Mouse (Mus musculus) midbrain, postnatal 0 days (tissue): ENCODE data around the gene Dbnl. TPM values are rescaled to one million over a fixed set of nuclear protein-coding genes. Genes with fewer than 3 reads are reported as not detected.

Experiments
- ATAC-seq: fragments of 200-750 bp; cut with Nextera tagmentation; 2 replicates; pipeline ENCODE4 v1.8.0; 2017; ENCODE audit warnings: moderate number of reproducible peaks, mild to moderate bottlenecking, moderate TSS enrichment, moderate library complexity; ENCODE audit not compliant: low FRiP score
- DNase-seq: peaks from one replicate; pipeline ENCODE4 v3.0.0-alpha.2; 2015; ENCODE audit warnings: low spot score
- H3K27ac ChIP-seq: fragments of 300-500 bp; sonication (generic); 2 replicates; pipeline ENCODE4 v1.5.1; 2014; ENCODE audit warnings: low read depth, mild to moderate bottlenecking, low read length, mixed read lengths
- H3K27me3 ChIP-seq: fragments of 300-500 bp; sonication (generic); 2 replicates; pipeline ENCODE4 v1.6.1; 2014; ENCODE audit warnings: low read length, control low read depth, mixed read lengths; ENCODE audit not compliant: insufficient read depth
- H3K36me3 ChIP-seq: fragments of 300-500 bp; sonication (generic); 2 replicates; pipeline ENCODE4 v1.6.1; 2014; ENCODE audit warnings: low read length, control low read depth, mixed read lengths; ENCODE audit not compliant: insufficient read depth
- H3K4me1 ChIP-seq: fragments of 300-500 bp; sonication (generic); 2 replicates; pipeline ENCODE4 v1.6.1; 2014; ENCODE audit warnings: mild to moderate bottlenecking, control low read depth, antibody characterized with exemption, low read length, mixed read lengths; ENCODE audit not compliant: insufficient read depth
- H3K4me2 ChIP-seq: fragments of 300-500 bp; sonication (generic); 2 replicates; pipeline ENCODE4 v1.6.1; 2014; ENCODE audit warnings: low read depth, mild to moderate bottlenecking, low read length, mixed read lengths; ENCODE audit not compliant: poor library complexity, severe bottlenecking
- H3K4me3 ChIP-seq: fragments of 300-500 bp; sonication (generic); 2 replicates; pipeline ENCODE4 v1.5.1; 2014; ENCODE audit warnings: low read depth, mild to moderate bottlenecking, low read length, moderate library complexity
- H3K9ac ChIP-seq: fragments of 300-500 bp; sonication (generic); replicated peaks from 2 replicates; pipeline ENCODE4 v1.6.1; 2014; ENCODE audit warnings: mild to moderate bottlenecking, low read length, moderate library complexity, mixed read lengths; ENCODE audit not compliant: poor library complexity, severe bottlenecking
- H3K9me3 ChIP-seq: fragments of 300-500 bp; sonication (generic); 2 replicates; pipeline ENCODE4 v1.6.1; 2016; ENCODE audit warnings: low read length, control low read depth
- CTCF ChIP-seq: IDR thresholded peaks from 2 replicates; pipeline ENCODE4 v1.5.1; 2016; ENCODE audit warnings: antibody characterized with exemption, mild to moderate bottlenecking
- whole genome bisulfite sequencing: fragments of 180-500 bp; shearing (Covaris S2); extraction: QIAGEN DNeasy Blood & Tissue Kit; methylation state at CpG from one replicate; pipeline ENCODE4 v1.1.7; 2014; 5-methylcytosine and 5-hydroxymethylcytosine counted together
- polyA plus RNA-seq: library from polyadenylated mRNA; unstranded; fragments of >200 nt; fragmentation: Nextera tagmentation; extraction: Ambion mirVana; gene quantifications from 2 replicates; pipeline ENCODE4 v1.2.1, GENCODE M21; 2015
- total RNA-seq: library from RNA; depleted of rRNA; stranded (reverse); fragments of >200 nt; gene quantifications from 2 replicates; pipeline ENCODE4 v1.2.3, GENCODE M21; 2014

The Dbnl gene
- total and polyA plus RNA-seq, 2 experiments from 2014 or later: 82.2 to 135 TPM

DNA sequence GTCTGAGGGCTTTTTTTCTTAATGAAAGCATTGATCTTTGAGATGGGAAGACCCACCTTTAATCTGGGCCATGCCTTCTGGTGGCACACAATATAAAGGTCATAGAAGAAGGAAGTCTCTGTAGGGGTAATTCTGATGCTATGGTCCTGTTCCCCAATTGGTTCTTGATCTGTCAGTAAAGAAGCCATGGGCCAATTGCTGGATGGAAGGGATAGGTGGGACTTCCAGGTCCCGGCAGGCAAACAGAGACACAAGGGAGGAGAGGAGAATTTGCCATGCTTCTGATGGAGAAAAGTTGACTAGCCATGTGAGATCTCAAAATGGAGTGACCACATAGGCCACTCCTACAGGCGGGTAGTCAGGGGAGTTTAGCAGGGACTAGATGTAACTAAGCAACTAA is 30.9 kb downstream of the Dbnl start:
- Histone ChIP-seq H3K9me3 (no peaks in the 10 kb centered on the region), H3K36me3 (no peaks in the 10 kb centered on the region), H3K9ac (no peak overlapping the region), H3K4me3 (no peak overlapping the region), H3K4me2 (no peak overlapping the region), H3K27ac (no peak overlapping the region), H3K27me3 (no peaks in the 10 kb centered on the region), H3K4me1 (no peaks in the 10 kb centered on the region)
- no peak for ATAC-seq
- WGBS: 59% methylated on average over 2 of the region's 2 CpGs
- no peak for DNase-seq
- TF ChIP-seq CTCF: no peak

GRCm38 (mm10) chr11:5825432-5825831 is 37.1 kb downstream of the Dbnl start:
- DNase-seq (no peak), ATAC-seq (no peak)
- no peaks in the 10 kb centered on the region for H3K27me3 ChIP-seq
- peaks cover 21% of the 10 kb centered on the region for H3K36me3 ChIP-seq
- no peaks in the 10 kb centered on the region for H3K9me3 ChIP-seq
- H3K27ac ChIP-seq: no peak overlapping the region
- H3K4me2 ChIP-seq: no peak overlapping the region
- H3K9ac ChIP-seq: no peak overlapping the region
- H3K4me3 ChIP-seq: no peak overlapping the region
- no peaks in the 10 kb centered on the region for H3K4me1 ChIP-seq
- no peak for TF ChIP-seq CTCF

DNA sequence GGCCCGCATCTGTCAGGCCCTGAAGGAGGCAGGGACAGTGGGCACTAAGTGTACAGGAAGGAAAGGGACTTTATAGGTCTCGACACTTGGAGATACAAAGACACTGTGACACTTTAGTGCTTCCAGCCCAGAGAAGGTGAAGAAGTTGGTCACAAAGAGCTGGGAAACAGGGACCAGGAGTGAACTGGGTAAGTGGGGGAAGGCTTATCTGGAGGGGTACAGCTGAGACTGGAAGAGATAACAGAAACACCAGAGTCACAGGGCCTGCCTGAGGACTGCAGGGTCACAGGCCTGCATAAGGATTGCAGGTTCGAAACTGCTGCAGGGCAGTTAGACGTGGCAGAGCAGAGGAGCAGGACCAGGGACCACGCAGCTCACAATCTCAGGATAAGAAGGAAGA is 39.6 kb downstream of the Dbnl start:
- Histone ChIP-seq H3K4me2 (no peak overlapping the region), H3K36me3 (peaks cover 33% of the 10 kb centered on the region), H3K27me3 (no peaks in the 10 kb centered on the region), H3K9ac (no peak overlapping the region), H3K9me3 (no peaks in the 10 kb centered on the region), H3K4me3 (no peak overlapping the region), H3K27ac (no peak overlapping the region), H3K4me1 (no peaks in the 10 kb centered on the region)
- WGBS: 90% methylated on average over 5 of the region's 5 CpGs
- ATAC-seq: no peak
- DNase-seq: no peak
- TF ChIP-seq CTCF: no peak

DNA sequence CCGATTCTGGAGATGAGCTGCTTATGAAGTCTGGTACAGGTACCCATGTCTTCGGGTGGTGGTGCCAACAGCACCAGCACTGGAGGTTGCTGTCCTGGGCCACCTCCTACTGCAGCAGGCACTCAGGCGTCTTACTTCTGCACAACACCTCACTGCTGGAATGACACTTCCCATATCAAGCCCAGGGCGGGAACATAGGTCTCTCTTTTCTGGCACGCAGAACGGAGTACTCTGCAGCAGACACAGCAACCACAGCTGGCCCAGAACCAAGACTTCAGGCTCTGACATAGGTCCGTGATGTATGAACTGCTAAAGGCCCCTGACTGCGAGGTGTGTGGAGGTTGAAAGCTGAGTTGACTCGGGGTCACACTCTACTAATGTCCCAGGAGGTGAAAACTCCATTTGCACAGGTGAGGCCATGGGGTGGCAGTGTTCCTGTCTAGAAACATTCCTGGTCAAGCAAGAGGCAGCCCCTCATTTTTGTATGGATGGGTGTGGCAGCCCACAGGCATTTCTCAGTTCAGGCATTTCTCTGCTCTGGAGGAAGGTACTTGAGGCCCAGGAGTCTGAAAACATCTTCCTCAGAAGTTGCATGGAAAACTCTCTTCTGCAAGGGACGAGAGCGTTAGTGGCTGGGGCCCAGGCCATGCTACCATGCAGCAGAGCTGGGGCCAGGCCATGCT is 40.4 kb downstream of the Dbnl start:
- H3K4me3 ChIP-seq: no peak overlapping the region
- peaks cover 33% of the 10 kb centered on the region for H3K36me3 ChIP-seq
- no peaks in the 10 kb centered on the region for H3K4me1 ChIP-seq
- H3K9me3 ChIP-seq: no peaks in the 10 kb centered on the region
- ATAC-seq (no peak), DNase-seq (no peak)
- no peak overlapping the region for H3K9ac ChIP-seq
- 93% methylated on average over 11 of the region's 11 CpGs for WGBS
- no peak overlapping the region for H3K4me2 ChIP-seq
- H3K27ac ChIP-seq: no peak overlapping the region
- H3K27me3 ChIP-seq: no peaks in the 10 kb centered on the region
- no peak for TF ChIP-seq CTCF

GRCm38 (mm10) chr11:5829327-5829726 is 41.0 kb downstream of the Dbnl start:
- Histone ChIP-seq H3K9me3 (no peaks in the 10 kb centered on the region), H3K4me2 (no peak overlapping the region), H3K36me3 (peaks cover 33% of the 10 kb centered on the region), H3K27ac (no peak overlapping the region), H3K4me1 (no peaks in the 10 kb centered on the region), H3K9ac (no peak overlapping the region), H3K4me3 (no peak overlapping the region), H3K27me3 (no peaks in the 10 kb centered on the region)
- no peak for ATAC-seq
- TF ChIP-seq CTCF: no peak
- WGBS: 93% methylated on average over 12 of the region's 12 CpGs
- DNase-seq: no peak

DNA sequence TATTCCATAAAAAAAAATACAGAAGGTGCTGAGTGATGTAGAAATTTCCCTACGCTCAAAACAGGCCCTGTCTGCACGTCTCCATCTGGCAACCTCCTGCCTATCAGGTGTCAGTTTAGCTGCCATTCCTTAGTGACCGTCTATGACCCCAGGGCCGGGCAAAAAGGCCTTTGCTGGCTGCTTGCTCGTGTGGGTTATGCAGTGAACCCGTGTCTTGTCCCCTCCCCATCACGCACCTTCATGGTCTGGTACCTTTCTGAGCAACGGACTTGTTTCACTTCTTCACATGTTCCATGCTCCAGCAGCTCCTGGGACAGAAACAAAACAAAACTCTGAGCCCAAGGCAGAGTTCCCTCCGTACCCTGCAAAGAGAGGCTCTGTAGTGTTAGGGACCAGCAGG is 46.2 kb downstream of the Dbnl start:
- 90% methylated on average over 9 of the region's 9 CpGs for WGBS
- no peak for ATAC-seq
- no peak overlapping the region for H3K9ac ChIP-seq
- no peak overlapping the region for H3K27ac ChIP-seq
- no peaks in the 10 kb centered on the region for H3K27me3 ChIP-seq
- H3K4me1 ChIP-seq: no peaks in the 10 kb centered on the region
- no peak overlapping the region for H3K4me2 ChIP-seq
- DNase-seq: no peak
- TF ChIP-seq CTCF: no peak
- peaks cover 17% of the 10 kb centered on the region for H3K36me3 ChIP-seq
- no peak overlapping the region for H3K4me3 ChIP-seq
- no peaks in the 10 kb centered on the region for H3K9me3 ChIP-seq
